Mouse (Mus musculus): Measurements from ENCODE around the gene Abhd18. TPM values are rescaled to one million over a fixed set of nuclear protein-coding genes. Genes with fewer than 3 reads are reported as not detected.
A peak's percentile ranks its signal among the peaks of the same experiment; 100 is the strongest.
"Not testable (repeated sequence)": the region's sequence is repeated elsewhere in the genome, so short reads cannot be mapped to it uniquely, and the experiment has no call there.

Gene Abhd18
- polyA plus RNA-seq, 1 experiment from 2014 or later, result 3.0 TPM

GRCm38 (mm10) chr3:40813275-40813674 is 33.5 kb upstream of the Abhd18 start:
- H3K27me3 ChIP-seq (ENCODE audit: control insufficient read depth, insufficient read depth, low read length), result no peaks in the 10 kb centered on the region
- ATAC-seq (replicated peaks; ENCODE audit: insufficient number of reproducible peaks, low FRiP score, low TSS enrichment, low read depth) (no peak), DNase-seq (ENCODE audit: low spot score) (no peak)
- no peaks in the 10 kb centered on the region for H3K4me1 ChIP-seq (ENCODE audit: control insufficient read depth, insufficient read depth, low read length)
- H3K4me2 ChIP-seq (ENCODE audit: low read depth, low read length), result no peak overlapping the region
- H3K9ac ChIP-seq (replicated peaks; ENCODE audit: low read length), result no peak overlapping the region
- H3K4me3 ChIP-seq (ENCODE audit: low read depth, low read length), result no peak overlapping the region
- no peak overlapping the region for H3K27ac ChIP-seq (replicated peaks; ENCODE audit: low read depth, low read length)
- peaks cover 5% of the 10 kb centered on the region for H3K36me3 ChIP-seq (replicated peaks; ENCODE audit: control insufficient read depth, insufficient read depth, low read depth, low read length)
- H3K9me3 ChIP-seq (replicated peaks; ENCODE audit: control insufficient read depth, low read length), result no peaks in the 10 kb centered on the region
- 97% methylated on average over 2 of the region's 2 CpGs for WGBS

DNA sequence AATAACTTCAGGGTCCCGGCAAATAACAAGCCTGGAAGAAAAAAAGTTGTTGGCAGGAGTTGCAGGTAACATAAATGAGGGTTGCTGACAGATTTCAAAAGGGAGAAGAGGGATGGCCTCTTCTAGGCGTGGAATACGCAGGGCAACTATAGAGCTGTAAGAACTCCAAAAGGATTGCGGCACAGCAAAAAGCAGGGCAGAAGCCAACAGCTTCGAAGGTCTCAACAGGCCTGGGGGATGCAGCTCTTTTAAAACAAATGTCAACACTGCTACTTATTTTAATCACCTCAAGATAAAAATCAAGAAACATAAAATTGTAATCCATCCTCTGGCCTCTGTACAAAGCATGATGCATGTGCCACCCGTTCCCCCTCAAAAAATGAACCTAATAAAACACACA is 1.2 kb upstream of the Abhd18 start:
- H3K4me3 ChIP-seq (ENCODE audit: low read depth, low read length); H3K4me2 ChIP-seq (ENCODE audit: low read depth, low read length); H3K27me3 ChIP-seq (ENCODE audit: control insufficient read depth, insufficient read depth, low read length); H3K4me1 ChIP-seq (ENCODE audit: control insufficient read depth, insufficient read depth, low read length); DNase-seq (ENCODE audit: low spot score); H3K9ac ChIP-seq (replicated peaks; ENCODE audit: low read length); H3K9me3 ChIP-seq (replicated peaks; ENCODE audit: control insufficient read depth, low read length); H3K36me3 ChIP-seq (replicated peaks; ENCODE audit: control insufficient read depth, insufficient read depth, low read depth, low read length); ATAC-seq (replicated peaks; ENCODE audit: insufficient number of reproducible peaks, low FRiP score, low TSS enrichment, low read depth); H3K27ac ChIP-seq (replicated peaks; ENCODE audit: low read depth, low read length): not testable (repeated sequence)
- 95% methylated on average over 5 of the region's 6 CpGs for WGBS

DNA sequence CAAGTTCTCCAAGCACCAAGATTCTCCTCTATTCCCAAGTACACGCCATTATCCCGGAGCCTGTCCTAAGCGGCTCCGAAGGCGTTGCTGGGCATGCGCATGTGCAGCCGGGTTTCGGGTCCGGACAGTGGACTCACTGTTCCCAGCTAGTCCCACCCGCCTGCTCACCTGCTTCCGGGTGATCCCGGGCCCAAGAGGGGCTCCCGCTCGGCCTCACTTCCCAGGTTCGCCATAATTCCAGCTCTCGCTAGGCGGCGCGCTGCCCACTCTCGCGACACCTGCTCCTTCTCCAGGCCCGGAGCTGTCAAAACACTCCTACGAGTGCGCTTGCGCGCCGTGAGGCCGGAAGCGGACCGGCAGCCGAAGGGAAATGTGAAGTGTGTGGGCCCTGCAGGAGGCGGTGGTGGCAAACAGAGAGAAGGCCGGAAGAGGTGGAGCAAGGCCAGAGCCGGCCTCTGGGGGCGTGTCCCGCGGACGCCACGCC is 255 bp upstream of the Abhd18 start, which contains the start of gene Mfsd8:
Gene Mfsd8, minus strand, starts transcription at position 414 of the 484 bp plus-strand sequence.
- ATAC-seq (replicated peaks; ENCODE audit: insufficient number of reproducible peaks, low FRiP score, low TSS enrichment, low read depth) (peak; percentile 100), DNase-seq (ENCODE audit: low spot score) (peak; percentile 93)
- not testable (repeated sequence) for H3K4me1 ChIP-seq (ENCODE audit: control insufficient read depth, insufficient read depth, low read length); H3K27ac ChIP-seq (replicated peaks; ENCODE audit: low read depth, low read length); H3K9me3 ChIP-seq (replicated peaks; ENCODE audit: control insufficient read depth, low read length); H3K36me3 ChIP-seq (replicated peaks; ENCODE audit: control insufficient read depth, insufficient read depth, low read depth, low read length); H3K27me3 ChIP-seq (ENCODE audit: control insufficient read depth, insufficient read depth, low read length)
- peak within 1 kb of the TSS; percentile 63 for H3K4me2 ChIP-seq (ENCODE audit: low read depth, low read length)
- peak within 1 kb of the TSS; percentile 42 for H3K9ac ChIP-seq (replicated peaks; ENCODE audit: low read length)
- H3K4me3 ChIP-seq (ENCODE audit: low read depth, low read length), result peak within 1 kb of the TSS; percentile 44
- WGBS, result under 1% methylated on average over 34 of the region's 39 CpGs

GRCm38 (mm10) chr3:40847018-40847417 is 248 bp downstream of the Abhd18 start:
- not testable (repeated sequence) for H3K36me3 ChIP-seq (replicated peaks; ENCODE audit: control insufficient read depth, insufficient read depth, low read depth, low read length); H3K27ac ChIP-seq (replicated peaks; ENCODE audit: low read depth, low read length); H3K4me1 ChIP-seq (ENCODE audit: control insufficient read depth, insufficient read depth, low read length); ATAC-seq (replicated peaks; ENCODE audit: insufficient number of reproducible peaks, low FRiP score, low TSS enrichment, low read depth); H3K9me3 ChIP-seq (replicated peaks; ENCODE audit: control insufficient read depth, low read length); H3K27me3 ChIP-seq (ENCODE audit: control insufficient read depth, insufficient read depth, low read length); H3K9ac ChIP-seq (replicated peaks; ENCODE audit: low read length)
- 0% methylated on average over 17 of the region's 21 CpGs for WGBS
- Histone ChIP-seq H3K4me3 (ENCODE audit: low read depth, low read length) (peak overlapping the region; percentile 44), H3K4me2 (ENCODE audit: low read depth, low read length) (peak overlapping the region; percentile 63)
- peak; percentile 30 for DNase-seq (ENCODE audit: low spot score)

GRCm38 (mm10) chr3:40847936-40848335 is 1.2 kb downstream of the Abhd18 start:
- DNase-seq (ENCODE audit: low spot score); H3K27ac ChIP-seq (replicated peaks; ENCODE audit: low read depth, low read length); H3K4me3 ChIP-seq (ENCODE audit: low read depth, low read length); H3K36me3 ChIP-seq (replicated peaks; ENCODE audit: control insufficient read depth, insufficient read depth, low read depth, low read length); H3K9ac ChIP-seq (replicated peaks; ENCODE audit: low read length); H3K4me1 ChIP-seq (ENCODE audit: control insufficient read depth, insufficient read depth, low read length); H3K4me2 ChIP-seq (ENCODE audit: low read depth, low read length); ATAC-seq (replicated peaks; ENCODE audit: insufficient number of reproducible peaks, low FRiP score, low TSS enrichment, low read depth); H3K9me3 ChIP-seq (replicated peaks; ENCODE audit: control insufficient read depth, low read length); H3K27me3 ChIP-seq (ENCODE audit: control insufficient read depth, insufficient read depth, low read length): not testable (repeated sequence)
- 93% methylated on average over 2 of the region's 2 CpGs for WGBS

DNA sequence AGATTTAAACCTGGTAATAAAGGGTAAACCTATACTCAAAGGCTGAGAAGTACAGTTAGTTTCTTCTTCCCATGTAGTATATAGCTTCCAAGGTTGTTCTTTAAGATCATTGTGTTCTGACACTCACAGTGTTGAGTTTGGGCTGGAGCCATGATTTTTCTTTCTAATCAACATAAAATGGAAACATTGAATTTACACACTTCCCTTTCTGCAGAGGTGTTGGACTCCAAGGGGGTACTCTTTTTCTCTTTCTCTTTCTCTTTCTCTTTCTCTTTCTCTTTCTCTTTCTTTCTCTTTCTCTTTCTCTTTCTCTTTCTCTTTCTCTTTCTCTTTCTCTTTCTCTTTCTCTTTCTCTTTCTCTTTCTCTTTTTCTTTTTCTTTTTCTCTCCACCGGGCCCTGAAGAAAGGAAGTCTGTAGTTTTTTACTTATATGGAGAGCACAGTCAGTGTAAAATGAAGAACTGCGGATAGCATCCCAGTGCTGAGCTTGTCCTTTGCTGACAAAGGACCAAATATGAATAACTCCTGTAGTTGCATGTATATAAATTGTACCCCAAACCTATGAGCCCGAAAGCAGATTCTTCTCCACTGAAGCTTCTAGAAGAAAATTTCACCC is 6.5 kb downstream of the Abhd18 start:
- H3K4me1 ChIP-seq (ENCODE audit: control insufficient read depth, insufficient read depth, low read length); H3K36me3 ChIP-seq (replicated peaks; ENCODE audit: control insufficient read depth, insufficient read depth, low read depth, low read length); H3K4me2 ChIP-seq (ENCODE audit: low read depth, low read length); H3K9me3 ChIP-seq (replicated peaks; ENCODE audit: control insufficient read depth, low read length); H3K27me3 ChIP-seq (ENCODE audit: control insufficient read depth, insufficient read depth, low read length); H3K27ac ChIP-seq (replicated peaks; ENCODE audit: low read depth, low read length); H3K9ac ChIP-seq (replicated peaks; ENCODE audit: low read length); ATAC-seq (replicated peaks; ENCODE audit: insufficient number of reproducible peaks, low FRiP score, low TSS enrichment, low read depth); DNase-seq (ENCODE audit: low spot score); H3K4me3 ChIP-seq (ENCODE audit: low read depth, low read length): not testable (repeated sequence)
- WGBS, result 96% methylated on average over 3 of the region's 3 CpGs

GRCm38 (mm10) chr3:40893816-40894258 is 47.1 kb downstream of the Abhd18 start:
- not testable (repeated sequence) for H3K27ac ChIP-seq (replicated peaks; ENCODE audit: low read depth, low read length); H3K36me3 ChIP-seq (replicated peaks; ENCODE audit: control insufficient read depth, insufficient read depth, low read depth, low read length); H3K9me3 ChIP-seq (replicated peaks; ENCODE audit: control insufficient read depth, low read length); H3K27me3 ChIP-seq (ENCODE audit: control insufficient read depth, insufficient read depth, low read length); H3K4me1 ChIP-seq (ENCODE audit: control insufficient read depth, insufficient read depth, low read length)
- Histone ChIP-seq H3K9ac (replicated peaks; ENCODE audit: low read length) (peak overlapping the region; percentile 10), H3K4me3 (ENCODE audit: low read depth, low read length) (peak overlapping the region; percentile 45), H3K4me2 (ENCODE audit: low read depth, low read length) (peak overlapping the region; percentile 22; the same call in 1 of the 2 replicates)
- peak; percentile 100 for ATAC-seq (replicated peaks; ENCODE audit: insufficient number of reproducible peaks, low FRiP score, low TSS enrichment, low read depth)
- peak; percentile 94 for DNase-seq (ENCODE audit: low spot score)
- under 1% methylated on average over 34 of the region's 38 CpGs for WGBS

DNA sequence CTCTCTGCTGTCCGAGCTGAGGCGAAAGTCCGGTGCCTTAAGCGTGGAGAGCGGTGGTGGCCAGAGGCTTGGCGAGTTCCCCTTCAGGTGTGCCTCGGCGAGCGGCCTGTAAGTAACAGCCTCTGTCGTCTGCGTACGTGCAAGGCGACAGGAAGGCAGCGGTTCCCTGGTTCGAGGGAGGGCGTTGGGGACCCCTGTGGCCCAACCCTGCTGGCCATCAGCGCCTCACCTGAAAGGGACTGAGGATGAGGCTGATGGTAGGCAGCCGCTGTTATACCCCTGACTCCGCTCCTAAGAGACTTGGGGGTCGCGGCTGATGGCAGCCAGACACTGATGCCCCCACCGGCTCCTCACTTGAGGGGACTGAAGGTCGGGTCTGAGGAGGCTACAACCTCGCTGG is 47.6 kb downstream of the Abhd18 start:
- H3K27ac ChIP-seq (replicated peaks; ENCODE audit: low read depth, low read length); ATAC-seq (replicated peaks; ENCODE audit: insufficient number of reproducible peaks, low FRiP score, low TSS enrichment, low read depth); DNase-seq (ENCODE audit: low spot score); H3K9me3 ChIP-seq (replicated peaks; ENCODE audit: control insufficient read depth, low read length); H3K4me1 ChIP-seq (ENCODE audit: control insufficient read depth, insufficient read depth, low read length); H3K36me3 ChIP-seq (replicated peaks; ENCODE audit: control insufficient read depth, insufficient read depth, low read depth, low read length); H3K27me3 ChIP-seq (ENCODE audit: control insufficient read depth, insufficient read depth, low read length): not testable (repeated sequence)
- Histone ChIP-seq H3K4me3 (ENCODE audit: low read depth, low read length) (peak overlapping the region; percentile 45), H3K9ac (replicated peaks; ENCODE audit: low read length) (peak overlapping the region; percentile 51), H3K4me2 (ENCODE audit: low read depth, low read length) (peak overlapping the region; percentile 68)
- 1% methylated on average over 15 of the region's 24 CpGs for WGBS
